Mouse (Mus musculus) brown adipose tissue, adult 24 weeks (tissue): ENCODE measurements around the gene Mlf1. TPM values are rescaled to one million over a fixed set of nuclear protein-coding genes. Genes with fewer than 3 reads are reported as not detected.

ENCODE experiments used
- H3K27ac ChIP-seq: fragments of 200-500 bp; replicated peaks from 2 replicates; pipeline ENCODE4 v1.5.1; 2012; ENCODE audit warnings: low read depth, mild to moderate bottlenecking, low read length
- H3K4me1 ChIP-seq: fragments of 200-500 bp; 2 replicates; pipeline ENCODE4 v1.6.1; 2012; ENCODE audit warnings: low read length, mixed read lengths; ENCODE audit not compliant: control insufficient read depth, insufficient read depth, insufficient read length
- H3K4me3 ChIP-seq: fragments of 200-500 bp; 2 replicates; pipeline ENCODE4 v1.5.1; 2012; ENCODE audit warnings: low read depth, mild to moderate bottlenecking, low read length, moderate library complexity; ENCODE audit not compliant: insufficient read depth
- polyA plus RNA-seq: library from polyadenylated mRNA; stranded (reverse); fragments of >200 nt; gene quantifications from 2 replicates; pipeline ENCODE4 v1.2.4, GENCODE M21; 2012; ENCODE audit not compliant: missing spikeins, insufficient read depth, insufficient read length

Mlf1 gene
- polyA plus RNA-seq, 1 experiment = 10.9 TPM

- H3K4me3 ChIP-seq = peak overlapping the region; percentile 45
- no peak overlapping the region for H3K27ac ChIP-seq
- no peaks in the 10 kb centered on the region for H3K4me1 ChIP-seq
Measured at GRCm38 (mm10) chr3:67374360-67374778, 472 bp downstream of the Mlf1 start.

GRCm38 (mm10) chr3:67375063-67375462 is 1.2 kb downstream of the Mlf1 start, which contains the start of gene Gm17402:
Gene Gm17402 (minus strand): TSS chr3:67375163.
- peak within 1 kb of the TSS; percentile 45 for H3K4me3 ChIP-seq
- H3K27ac ChIP-seq = no peak within 1 kb of the TSS
- H3K4me1 ChIP-seq = no peaks in the 10 kb centered on the region

GRCm38 (mm10) chr3:67378215-67378614 is 4.3 kb downstream of the Mlf1 start:
- Histone ChIP-seq H3K4me3 (no peak overlapping the region), H3K27ac (no peak overlapping the region), H3K4me1 (no peaks in the 10 kb centered on the region)

- Histone ChIP-seq H3K4me3 (peak overlapping the region; percentile 99; the same call in 1 of the 2 replicates), H3K27ac (no peak overlapping the region), H3K4me1 (no peaks in the 10 kb centered on the region)
Measured at GRCm38 (mm10) chr3:67429338-67429998, 55.6 kb downstream of the Mlf1 start.

GRCm38 (mm10) chr3:67429999-67430380 is 56.1 kb downstream of the Mlf1 start, which contains the start of gene Gfm1:
Gene Gfm1 (plus strand): TSS chr3:67430096.
- H3K27ac ChIP-seq = peak within 1 kb of the TSS; percentile 66
- no peaks in the 10 kb centered on the region for H3K4me1 ChIP-seq
- peak within 1 kb of the TSS; percentile 99 for H3K4me3 ChIP-seq

- Histone ChIP-seq H3K4me1 (no peaks in the 10 kb centered on the region), H3K4me3 (no peak overlapping the region), H3K27ac (no peak overlapping the region)
Measured at GRCm38 (mm10) chr3:67434011-67434410, 60.1 kb downstream of the Mlf1 start.

- no peak overlapping the region for H3K4me3 ChIP-seq
- no peak overlapping the region for H3K27ac ChIP-seq
- no peaks in the 10 kb centered on the region for H3K4me1 ChIP-seq
Measured at GRCm38 (mm10) chr3:67447143-67447542, 73.2 kb downstream of the Mlf1 start.

Other genes starting within 250 kb of the Mlf1 start
- gene Gm17402, start 1.1 kb downstream of the Mlf1 start, polyA plus RNA-seq = not detected in 2 replicates
- 158 and 167 TPM in 2 replicates for gene Gfm1, start 56.0 kb downstream of the Mlf1 start, polyA plus RNA-seq
- gene Lxn, start 89.8 kb downstream of the Mlf1 start, polyA plus RNA-seq = 3.3 and 5.4 TPM in 2 replicates
- 2.3 TPM in 1 of 2 replicates, not detected in the other for gene Rarres1, start 141.4 kb downstream of the Mlf1 start, polyA plus RNA-seq
- 17.1 and 20.7 TPM in 2 replicates for gene Mfsd1, start 208.6 kb downstream of the Mlf1 start, polyA plus RNA-seq